Mouse (Mus musculus): ENCODE results near the gene Spata2.
A peak's percentile ranks its signal among the peaks of the same experiment; 100 is the strongest.

The Spata2 gene

DNA sequence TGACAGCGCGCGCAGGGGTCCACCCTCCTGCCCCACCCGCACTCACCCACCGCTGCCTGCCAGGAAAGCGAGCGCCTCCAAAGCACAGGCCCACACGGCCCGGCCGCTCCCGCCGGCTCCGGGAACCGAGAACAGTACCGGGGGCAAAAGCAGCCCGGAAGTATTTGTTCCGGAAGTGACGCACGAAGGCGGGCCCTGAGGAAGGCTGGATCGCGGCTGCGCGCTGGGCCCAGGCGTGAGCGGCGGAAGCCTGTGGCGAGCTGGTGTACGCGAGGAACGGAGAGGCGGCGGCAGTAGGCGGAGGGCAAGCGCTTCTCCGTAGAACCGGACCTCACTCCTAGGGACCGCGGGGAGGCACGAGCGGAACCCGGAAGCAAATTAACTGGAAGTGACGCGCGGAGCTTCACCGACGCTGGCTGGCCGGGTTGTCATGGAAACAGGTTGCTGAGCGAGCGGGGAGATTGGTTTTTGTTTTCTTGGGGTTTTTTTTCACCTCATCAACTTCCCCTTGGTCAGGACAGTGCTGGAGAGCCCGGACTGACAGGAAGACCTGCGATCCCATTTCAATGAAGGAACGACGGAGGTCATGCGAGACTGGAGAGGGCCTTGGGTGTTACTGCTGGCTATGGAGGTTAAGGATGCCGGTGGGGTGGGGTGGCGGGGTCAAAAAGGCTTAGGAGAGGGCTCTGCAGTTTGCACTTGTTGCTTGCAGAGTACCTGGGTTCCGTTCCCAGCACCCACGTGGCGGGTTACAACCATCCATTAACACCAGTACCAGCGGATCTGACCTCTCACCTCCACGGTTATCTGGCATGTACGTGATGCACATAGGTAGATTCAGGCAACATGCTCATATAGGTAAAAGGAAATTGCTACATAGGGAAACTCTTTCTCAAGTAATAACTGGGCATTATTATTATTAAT is at the start of gene Spata2:
Spata2 (minus strand) TSS at position 175 of the 924 bp plus-strand sequence.
- peak; percentile 82 to 95 for DNase-seq (ENCODE audit: low spot score in 2 of 2)

- DNase-seq (ENCODE audit: low spot score in 2 of 2): no peak
These were observed 49.7 kb upstream of the Spata2 start for GRCm38 (mm10) chr2:167542361-167542760.

- DNase-seq (ENCODE audit: low spot score in 2 of 2): no peak
These were observed 49.1 kb upstream of the Spata2 start for GRCm38 (mm10) chr2:167541761-167542160.

DNA sequence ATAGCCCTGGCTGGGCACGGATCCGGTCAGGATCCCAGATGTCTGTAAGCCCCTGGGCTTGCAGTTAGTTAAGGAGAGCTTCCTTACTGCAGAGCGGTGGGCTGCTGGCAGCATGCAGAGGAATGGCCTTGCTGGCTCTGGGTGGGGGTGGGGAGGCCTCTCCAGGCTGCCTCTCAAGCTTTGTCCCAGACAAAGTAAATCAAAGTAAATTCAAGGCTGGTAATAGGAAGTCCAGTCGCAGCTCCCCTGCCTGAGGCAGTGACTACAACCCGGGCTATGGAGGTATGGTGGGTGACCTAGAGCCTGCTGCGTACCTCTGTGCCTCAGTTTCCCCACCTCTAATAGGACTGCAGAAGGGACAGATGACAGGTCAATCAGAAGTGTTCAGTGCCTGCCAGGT is 48.6 kb upstream of the Spata2 start:
- DNase-seq (ENCODE audit: low spot score in 2 of 2): no peak

DNA sequence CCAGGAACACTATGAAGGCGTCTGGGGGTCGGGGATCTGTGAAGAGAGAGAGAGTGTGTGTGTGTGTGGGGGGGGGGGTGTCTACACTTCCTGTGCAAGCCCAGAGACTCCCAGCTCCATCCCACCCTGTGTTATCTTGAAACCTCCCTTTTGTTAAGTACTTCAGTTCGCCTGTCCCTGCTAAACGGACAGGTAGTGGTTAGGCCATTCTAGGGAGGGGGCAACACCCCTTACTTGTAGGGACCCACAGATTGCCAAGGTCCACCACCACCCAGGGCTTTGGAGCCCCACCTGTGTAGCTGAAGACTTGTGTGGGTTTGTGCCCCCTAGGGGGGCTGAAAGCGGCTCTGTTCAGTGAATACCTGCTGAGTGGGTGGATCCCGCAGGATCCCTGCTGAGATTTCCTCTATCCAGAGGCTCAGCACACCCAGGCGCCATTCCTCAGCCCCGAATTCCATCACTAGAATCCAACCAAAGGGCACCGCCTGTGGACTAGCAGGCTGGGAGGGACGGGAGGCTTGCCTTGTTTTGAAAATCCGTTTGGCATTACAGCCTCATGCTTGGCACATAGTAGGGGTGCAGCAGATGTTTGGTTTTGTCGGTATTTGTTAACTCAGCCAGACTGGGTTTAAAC is 47.9 kb upstream of the Spata2 start:
- no peak for DNase-seq (ENCODE audit: low spot score in 2 of 2)

- no peak for DNase-seq (ENCODE audit: low spot score in 2 of 2)
These were observed 47.1 kb upstream of the Spata2 start for GRCm38 (mm10) chr2:167539536-167540476.

GRCm38 (mm10) chr2:167538671-167539306 is 46.1 kb upstream of the Spata2 start:
- DNase-seq (ENCODE audit: low spot score in 2 of 2): no peak

DNA sequence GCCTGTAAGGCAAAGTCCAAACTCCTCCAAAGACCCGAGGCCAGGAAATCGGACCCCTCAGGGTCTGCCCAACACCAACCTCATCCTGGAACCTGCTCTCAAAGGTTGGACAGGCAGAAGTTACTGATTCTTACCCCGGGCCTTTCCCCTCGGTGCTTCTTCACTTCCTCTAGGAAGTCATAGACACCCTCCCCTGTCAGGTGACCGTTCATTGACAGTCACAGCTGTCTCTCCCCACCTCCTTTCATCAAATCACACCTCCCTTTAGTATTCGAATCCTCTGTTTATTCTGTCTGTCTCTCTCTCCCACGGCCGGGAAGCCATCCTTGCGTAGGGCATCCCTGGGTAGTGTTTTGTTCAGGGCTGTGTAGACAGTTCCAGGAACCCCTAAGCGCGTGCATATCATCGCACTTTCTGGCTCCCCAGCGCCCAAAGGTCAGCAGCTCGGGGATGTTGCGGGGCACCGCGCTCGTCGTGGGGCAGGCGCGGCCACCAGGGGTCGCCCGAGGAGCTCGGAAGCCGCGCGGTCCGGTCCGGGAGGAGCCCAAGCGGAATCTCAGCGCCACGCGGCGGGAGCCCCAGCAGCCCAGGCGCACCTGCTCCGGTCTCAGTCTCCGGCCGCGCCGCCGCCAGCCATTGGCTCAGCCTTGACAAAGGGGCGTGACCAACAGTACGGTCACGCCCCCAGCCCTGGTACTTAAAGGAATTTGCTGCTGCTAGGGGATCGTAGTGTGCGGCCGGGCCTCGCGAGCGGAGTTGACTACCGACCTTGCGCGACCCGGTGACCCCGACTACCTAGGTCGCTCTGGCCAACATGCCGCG is 45.0 kb upstream of the Spata2 start, which contains the start of gene Snai1:
Snai1 (plus strand) TSS at position 720 of the 822 bp plus-strand sequence.
- DNase-seq (ENCODE audit: low spot score in 2 of 2): peak; percentile 43 to 78

GRCm38 (mm10) chr2:167536320-167536945 is 43.7 kb upstream of the Spata2 start:
- no peak for DNase-seq (ENCODE audit: low spot score in 2 of 2)

DNA sequence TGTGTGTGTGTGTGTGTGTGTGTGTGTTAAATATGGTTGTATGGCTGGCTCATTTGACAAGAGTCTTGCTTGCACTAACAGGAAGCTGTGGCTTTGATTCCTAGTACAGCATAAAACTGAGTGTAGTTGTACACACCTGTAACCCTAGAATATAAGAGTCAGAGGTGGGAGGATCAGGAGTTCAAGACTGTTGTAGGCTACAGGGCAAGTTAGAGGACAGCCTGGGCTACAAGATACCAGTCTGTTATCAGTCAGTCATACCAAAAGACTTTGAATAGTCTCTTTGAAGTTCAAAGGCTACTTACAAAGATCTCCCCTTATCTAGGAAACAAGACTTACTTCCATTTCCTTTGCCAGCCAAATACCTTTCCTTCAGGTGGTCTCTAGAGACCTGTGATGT is 41.2 kb upstream of the Spata2 start:
- DNase-seq (ENCODE audit: low spot score in 2 of 2): no peak

DNA sequence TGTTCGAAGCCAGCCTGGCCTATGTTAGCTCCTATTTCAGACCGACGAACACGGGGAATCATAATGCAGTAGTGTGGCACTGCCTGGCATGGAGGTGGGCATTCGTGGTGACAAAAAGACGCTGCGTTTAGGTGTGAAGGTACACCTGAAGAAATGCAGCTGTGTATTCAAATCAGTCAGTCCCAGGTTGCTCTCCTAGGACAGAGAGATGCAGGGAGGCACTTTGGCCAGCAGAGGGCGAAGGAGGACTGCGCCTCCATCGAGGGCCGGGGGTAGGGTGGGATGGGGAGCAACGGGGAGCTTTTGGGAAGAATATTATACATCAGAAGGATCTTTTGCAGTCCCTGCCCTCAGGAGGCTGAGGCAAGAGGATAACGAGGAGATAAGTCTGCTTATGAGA is 39.4 kb upstream of the Spata2 start:
- no peak for DNase-seq (ENCODE audit: low spot score in 2 of 2)

DNA sequence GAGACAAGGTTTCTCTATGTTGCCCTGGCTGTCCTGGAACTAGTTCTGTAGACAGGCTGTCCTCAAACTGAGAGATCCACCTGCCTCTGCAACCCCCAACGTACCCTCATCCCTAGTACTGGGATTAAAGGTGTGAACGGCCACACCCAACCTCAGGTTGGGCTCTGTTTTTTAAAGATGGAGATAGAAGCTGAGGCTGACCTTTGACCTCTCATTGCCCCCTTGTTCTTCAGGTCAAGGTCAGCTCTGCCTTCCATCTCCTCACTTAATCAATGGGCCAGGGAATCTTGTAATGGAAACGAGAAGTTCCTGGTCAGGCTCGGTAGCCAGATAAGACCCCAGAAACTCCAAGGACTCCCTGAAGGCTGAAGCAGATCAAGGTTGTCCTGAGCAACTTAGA is 37.8 kb upstream of the Spata2 start:
- no peak for DNase-seq (ENCODE audit: low spot score in 2 of 2)

DNA sequence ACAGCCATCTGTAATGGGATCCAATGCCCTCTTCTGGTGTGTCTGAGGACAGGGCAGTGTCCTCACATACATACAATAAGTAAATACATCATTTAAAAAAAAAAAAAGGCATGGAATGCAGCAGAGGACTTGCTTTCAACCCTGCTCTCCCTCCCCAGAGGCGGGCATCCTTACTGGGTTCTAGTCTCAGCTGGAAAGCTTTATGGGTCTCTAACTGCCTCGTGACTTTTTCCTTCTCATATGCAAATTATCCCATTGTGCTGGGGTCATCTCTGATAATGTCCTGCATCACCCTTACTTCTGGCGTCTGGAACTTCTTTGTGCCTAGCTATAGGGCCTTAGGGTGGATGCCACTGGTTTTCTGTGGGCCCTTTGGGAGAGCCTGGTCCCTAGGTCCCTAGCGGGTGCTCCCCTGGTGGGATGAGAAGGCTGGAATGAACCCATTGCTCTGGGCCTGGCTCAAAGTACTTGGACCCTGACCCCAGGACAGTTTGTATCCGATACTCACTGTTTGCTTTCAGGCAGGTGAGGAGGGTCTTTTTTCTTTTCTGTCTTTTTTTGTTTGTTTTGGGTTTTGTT is 37.3 kb upstream of the Spata2 start:
- no peak for DNase-seq (ENCODE audit: low spot score in 2 of 2)

- peak in 1 of 2 experiments; percentile 28 for DNase-seq (ENCODE audit: low spot score in 2 of 2)
These were observed 35.6 kb upstream of the Spata2 start for GRCm38 (mm10) chr2:167528278-167528677.

DNA sequence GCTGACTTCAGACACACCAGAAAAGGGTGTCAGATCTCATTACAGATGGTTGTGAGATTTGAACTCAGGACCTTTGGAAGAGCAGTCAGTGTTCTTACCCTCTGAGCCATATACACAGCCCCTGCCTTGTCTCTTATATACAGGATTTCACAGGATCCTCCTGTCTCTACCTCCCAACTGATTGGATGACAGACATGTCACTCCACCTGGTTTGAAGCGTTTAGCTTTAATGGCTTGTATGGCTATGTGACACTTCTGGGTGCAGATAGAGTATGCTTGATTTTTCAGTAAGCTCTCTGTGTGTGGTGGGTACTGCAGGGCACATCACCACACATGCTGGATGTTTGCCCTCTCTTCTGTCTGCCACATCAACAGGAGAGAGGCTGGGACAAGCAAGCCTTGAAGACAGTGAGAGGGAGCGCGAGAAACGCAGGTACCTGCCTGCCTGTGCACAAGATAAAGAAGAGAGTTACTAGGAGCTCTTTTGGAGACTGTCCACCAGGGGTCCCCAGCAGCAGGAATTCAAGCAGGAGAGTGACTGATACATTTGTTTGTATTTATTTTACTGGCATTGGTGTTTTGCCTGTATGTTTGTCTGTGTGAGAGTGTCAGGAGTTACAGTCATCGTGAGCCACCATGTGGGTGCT is 27.0 kb upstream of the Spata2 start:
- no peak for DNase-seq (ENCODE audit: low spot score in 2 of 2)

DNA sequence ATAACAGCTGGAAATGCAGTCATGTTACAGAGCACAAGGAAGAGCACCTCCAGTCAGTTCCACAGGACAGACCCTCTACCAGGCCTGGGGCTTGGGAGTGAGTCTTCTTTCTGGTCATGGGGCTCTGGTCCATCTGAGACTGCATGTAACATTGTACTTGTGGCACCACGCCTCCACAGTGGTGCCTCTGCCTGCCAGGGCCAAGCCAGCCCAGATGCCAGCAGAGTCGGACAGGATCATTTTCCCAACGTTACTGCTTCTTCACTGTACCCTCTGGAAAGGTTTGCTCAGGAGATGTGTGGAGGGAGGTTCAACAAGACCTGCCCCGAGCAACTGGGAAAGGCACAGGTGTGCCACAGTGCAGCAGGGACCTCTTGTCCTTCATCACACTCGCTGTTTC is 23.0 kb upstream of the Spata2 start:
- DNase-seq (ENCODE audit: low spot score in 2 of 2): no peak

DNA sequence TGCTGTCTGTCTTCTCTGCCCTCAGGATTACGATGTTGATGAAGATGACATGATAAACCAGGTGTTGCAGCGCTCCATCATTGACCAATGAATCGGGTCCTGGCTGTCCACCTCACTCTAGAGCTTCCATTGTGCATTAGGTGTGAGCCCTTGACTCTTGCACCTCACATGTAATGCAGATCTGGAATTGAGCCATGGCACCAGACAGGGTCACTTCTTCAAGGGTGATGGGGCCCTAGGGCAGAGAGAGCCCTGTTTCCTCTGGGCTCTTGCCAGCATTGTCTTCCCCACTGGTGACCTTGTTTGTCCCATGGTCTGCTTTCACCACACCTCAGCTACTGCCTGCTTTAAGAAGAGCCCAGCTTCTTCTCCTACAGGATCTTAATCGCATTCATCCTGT is 22.0 kb upstream of the Spata2 start:
- DNase-seq (ENCODE audit: low spot score in 2 of 2): no peak

- no peak for DNase-seq (ENCODE audit: low spot score in 2 of 2)
These were observed 20.3 kb upstream of the Spata2 start for GRCm38 (mm10) chr2:167512970-167513369.

GRCm38 (mm10) chr2:167512365-167512764 is 19.7 kb upstream of the Spata2 start:
- no peak for DNase-seq (ENCODE audit: low spot score in 2 of 2)

Measured in left cerebral cortex, adult 9 months (tissue).